Mouse (Mus musculus) urinary bladder, postnatal 25 days (tissue): ENCODE data around the gene Cd52.
A peak's percentile ranks its signal among the peaks of the same experiment; 100 is the strongest.
"Not testable (repeated sequence)": the region's sequence is repeated elsewhere in the genome, so short reads cannot be mapped to it uniquely, and the experiment has no call there.

Source experiments
- DNase-seq: peaks from one replicate; pipeline ENCODE4 v3.0.0; 2022; ENCODE audit warnings: low spot score

Gene Cd52

DNA sequence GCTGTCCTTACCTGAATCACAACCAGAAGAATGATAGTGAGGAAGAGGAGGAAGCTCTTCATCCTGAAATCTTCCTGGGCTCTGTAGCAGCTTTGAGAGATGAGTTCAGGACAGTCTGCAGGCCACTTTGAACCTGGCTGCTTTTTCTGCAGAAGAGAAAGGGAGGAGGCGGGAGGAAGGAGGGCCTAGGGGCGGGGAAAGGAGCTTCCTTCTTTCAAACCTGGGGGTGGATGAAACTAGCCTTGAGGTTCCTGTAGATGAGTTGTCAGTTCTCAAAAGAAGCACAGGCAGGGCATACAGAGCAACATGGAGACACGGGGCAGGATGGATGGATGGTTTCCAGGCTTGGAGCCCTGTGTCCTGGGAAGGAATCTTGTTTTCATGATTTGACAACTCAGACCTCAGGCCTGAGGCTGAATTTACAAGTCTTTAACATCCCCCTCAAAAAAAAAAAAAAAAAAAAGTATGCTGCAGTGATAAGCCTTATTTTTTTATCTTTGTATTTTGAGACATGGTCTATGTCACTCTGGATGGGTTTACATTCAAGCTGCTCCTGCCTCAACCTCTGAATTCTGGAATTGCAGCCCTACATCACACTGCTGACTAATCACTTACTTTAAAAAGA lies at the start of gene Cd52:
Cd52 (minus strand) TSS at position 160 of the 625 bp plus-strand sequence.
- DNase-seq, result no peak

DNA sequence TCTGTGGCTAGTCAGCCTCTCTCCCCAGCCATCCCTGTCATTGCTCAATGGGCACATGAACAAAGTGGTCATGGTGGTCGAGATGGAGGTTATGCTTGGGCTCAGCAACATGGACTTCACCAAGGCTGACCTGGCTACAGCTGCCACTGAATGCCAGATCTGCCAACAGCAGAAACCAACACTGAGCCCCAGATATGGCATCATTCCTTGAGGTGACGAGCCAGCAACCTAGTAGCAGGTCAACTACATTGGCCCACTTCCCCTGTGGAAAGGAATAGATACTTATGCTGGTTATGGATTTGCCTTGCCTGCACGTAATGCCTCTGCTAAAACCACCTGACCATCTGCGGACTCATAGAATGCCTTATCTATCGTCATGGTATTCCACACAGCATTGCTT lies 49.4 kb upstream of the Cd52 start:
- DNase-seq, result not testable (repeated sequence)

DNA sequence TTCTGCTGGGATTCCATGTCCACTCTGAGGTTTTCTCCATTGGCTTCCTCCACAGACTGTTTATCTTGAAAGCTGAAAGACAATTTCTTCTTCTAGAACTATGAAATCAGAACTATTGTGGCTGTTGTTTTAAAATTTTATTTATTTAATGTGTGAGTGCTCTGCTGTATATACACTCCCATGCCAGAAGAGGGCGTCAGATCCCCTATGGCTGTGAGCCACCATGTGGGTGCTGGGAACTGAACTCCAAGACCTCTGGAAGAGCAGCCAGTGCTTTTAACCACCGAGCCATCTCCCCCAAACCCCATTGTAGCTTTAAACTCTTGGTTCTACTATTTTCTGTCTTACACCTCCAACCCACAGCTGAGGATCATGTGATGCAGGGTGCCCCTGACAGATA lies 44.0 kb upstream of the Cd52 start:
- no peak for DNase-seq

DNA sequence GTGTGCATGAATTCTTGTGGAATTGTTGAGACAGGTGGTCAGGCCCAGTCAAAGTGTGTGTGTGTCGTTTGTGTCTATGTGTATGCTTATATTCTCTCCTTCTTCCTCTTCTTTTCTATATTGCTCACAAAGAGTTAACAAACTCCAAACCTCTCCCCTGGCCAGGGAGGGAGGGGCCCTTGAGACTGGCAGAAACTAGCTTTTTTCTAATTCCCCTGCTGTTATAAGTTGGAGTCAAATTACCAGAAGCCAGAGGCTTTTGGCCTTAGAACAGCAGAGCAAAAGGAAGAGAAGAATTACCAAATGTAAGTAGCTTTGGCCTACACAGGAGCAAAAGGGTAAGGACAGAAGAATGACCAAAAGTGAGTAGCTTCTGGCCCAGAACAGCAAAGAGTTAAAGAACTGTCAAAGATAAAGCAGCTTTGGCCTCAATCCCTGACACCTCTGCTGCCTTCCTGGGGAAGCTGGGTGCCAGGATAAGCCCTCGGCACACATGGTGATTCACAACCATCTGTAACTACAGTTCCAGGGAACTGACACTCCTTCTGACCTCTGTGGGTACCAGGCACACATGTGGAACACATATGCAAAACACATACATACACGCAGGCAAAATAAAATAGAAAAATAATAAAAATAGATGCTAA lies 41.5 kb upstream of the Cd52 start:
- DNase-seq, result no peak

DNA sequence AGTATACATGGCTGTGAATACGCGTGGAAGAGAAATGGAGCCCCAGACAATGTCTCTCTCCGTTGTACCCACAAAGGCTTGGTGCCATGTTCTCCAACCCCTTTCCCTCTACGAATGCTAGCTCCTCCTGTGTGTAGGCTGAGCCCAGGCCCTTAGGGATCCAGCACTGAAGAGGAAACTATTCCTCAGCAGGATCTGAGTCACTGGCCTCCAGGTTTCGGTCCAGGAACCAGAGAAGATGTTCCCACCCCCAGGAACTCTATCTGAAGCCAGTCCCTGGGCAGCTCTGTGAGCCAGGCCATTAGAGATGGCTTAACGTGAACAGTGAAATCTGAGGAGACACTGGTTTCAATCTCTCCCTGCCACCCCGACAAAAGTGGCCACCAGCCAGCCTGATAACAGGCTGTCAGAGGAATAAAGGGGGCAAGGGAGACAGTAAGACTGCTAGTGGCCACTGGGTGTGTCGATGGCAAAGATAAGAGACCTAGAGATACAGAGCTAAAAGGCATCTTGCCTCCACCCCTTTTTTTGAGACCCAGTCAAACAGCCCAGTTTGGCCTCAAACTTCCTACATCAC lies 37.7 kb upstream of the Cd52 start:
- no peak for DNase-seq

DNA sequence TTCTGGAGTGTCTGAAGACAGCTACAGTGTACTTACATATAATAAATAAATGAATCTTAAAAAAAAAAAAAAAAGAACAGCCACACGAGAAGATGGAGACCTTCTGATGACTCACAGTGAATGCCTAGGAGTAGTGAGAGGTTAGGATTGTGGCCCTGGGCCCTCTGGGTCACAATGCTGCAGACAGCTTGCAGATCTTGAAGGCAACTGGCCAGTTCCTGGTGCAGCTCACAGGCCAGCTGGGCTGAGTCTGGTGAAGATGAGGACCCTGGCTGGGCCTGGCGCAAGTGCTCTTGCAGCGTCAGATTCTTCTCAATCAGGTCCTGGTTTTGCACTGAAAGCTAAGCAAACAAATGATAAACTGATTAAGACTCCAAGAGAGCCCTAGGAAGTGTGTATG lies 37.2 kb upstream of the Cd52 start:
- no peak for DNase-seq

DNA sequence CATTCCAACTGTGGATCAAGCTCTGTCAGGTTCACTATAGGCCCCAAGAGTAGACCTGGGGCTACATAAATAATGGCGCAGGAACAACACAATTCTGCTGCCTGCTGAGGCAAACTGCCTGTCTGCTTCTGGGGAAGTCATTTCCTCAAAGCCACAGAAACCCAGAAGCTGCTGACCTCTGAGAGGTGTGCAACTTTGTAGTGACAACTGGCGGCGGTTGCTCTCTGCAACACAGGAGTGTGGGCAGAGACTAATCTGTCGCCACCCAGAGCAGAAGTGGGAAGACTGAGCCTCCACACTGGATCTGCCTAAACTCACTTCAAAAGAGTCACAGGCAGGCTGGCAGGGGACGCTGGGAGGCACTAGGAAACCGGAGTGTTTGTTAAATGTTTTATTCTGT lies 34.6 kb upstream of the Cd52 start:
- no peak for DNase-seq

DNA sequence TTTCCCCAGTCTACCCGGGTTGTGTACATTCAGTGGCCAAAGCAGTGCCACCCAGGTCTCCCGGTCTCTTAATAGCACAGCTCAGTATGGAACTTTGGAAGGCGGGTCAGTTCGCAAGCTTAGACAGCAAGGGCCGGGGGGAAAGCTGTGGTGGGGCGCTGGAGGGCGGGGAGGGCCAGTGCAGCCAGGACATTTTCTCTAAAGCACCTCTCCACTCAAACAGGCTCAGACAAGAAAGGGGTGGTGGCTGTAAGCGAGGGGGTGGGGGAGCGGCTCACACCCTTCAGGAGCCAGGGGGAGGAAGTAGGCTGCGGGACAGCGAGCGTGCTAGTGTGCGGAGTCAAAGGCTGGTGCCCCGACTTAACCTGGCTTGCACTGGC lies 34.1 kb upstream of the Cd52 start:
- peak; percentile 36 for DNase-seq

DNA sequence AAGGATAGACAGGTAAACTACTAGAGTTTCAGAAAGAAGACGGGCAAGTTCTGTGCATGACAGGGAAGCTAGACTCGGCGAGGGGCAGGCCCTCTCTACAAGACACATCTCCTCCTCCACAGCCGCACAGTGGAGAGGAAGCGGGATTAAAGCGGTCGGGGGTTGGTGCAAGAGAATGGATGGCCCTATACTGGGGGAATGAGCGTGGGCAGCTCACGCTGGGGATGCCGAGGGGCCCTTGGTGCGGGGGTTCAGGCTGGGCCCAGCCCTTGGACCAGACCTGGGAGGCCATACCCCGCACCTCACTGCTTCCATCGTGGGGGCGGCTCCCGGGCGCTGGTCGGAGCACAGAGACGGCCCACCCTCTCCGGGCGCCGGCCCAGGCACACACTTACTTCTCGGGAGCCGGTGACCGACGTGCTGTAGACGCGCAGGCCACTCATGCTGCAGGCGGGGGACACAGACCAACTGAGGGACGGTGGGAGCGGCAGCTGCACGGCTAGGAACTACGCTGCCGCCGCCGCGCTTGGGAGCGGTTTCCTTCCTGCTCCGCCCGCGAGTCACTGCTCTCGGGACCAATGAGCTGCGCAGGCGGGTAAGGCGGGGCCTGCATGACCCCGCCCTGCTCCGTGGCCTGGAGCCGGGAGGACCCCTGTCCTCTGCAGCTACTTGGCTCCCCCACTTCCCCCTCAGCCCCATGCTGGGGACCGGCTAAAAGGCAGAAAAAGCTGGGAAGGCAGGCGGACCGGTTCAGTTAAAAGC lies 33.5 kb upstream of the Cd52 start, which contains the start of gene Sh3bgrl3:
Sh3bgrl3 (minus strand) TSS at position 569 of the 762 bp plus-strand sequence.
- DNase-seq, result peak; percentile 84

DNA sequence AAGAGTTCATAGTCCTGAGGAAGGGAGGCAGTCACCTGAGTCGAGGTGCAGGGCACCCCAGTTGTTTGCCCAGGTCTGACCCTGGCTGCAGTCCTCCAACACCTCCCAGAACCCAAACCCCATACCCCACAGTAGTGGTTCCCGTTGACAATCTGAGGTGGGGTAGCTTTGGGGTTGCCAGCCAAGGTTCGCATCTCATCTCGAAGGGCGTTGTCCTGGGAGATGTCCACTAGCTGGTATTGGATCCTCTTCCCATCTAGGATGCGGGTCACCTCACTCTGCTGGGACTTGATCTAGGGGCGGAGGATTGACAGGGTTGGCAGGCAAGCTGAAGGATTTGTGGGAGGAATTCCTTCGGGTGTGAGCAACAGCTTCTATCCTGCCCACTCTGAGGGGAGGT lies 32.9 kb upstream of the Cd52 start:
- no peak for DNase-seq

DNA sequence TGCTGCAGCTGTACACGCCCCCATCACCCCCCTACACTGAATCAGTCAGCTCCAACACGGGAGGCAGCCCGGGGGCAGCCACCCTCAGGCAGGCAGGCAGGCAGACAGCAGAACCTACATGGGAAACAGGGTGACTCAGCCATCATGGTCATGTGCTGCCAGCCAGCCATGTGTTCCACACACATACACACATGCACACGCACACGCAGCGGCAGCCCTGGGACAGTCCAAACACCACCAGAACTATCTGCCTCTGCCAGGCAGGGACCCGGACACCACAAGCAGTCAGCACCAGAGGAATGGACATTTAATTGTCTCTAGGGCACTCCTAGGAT lies 32.2 kb upstream of the Cd52 start:
- no peak for DNase-seq

DNA sequence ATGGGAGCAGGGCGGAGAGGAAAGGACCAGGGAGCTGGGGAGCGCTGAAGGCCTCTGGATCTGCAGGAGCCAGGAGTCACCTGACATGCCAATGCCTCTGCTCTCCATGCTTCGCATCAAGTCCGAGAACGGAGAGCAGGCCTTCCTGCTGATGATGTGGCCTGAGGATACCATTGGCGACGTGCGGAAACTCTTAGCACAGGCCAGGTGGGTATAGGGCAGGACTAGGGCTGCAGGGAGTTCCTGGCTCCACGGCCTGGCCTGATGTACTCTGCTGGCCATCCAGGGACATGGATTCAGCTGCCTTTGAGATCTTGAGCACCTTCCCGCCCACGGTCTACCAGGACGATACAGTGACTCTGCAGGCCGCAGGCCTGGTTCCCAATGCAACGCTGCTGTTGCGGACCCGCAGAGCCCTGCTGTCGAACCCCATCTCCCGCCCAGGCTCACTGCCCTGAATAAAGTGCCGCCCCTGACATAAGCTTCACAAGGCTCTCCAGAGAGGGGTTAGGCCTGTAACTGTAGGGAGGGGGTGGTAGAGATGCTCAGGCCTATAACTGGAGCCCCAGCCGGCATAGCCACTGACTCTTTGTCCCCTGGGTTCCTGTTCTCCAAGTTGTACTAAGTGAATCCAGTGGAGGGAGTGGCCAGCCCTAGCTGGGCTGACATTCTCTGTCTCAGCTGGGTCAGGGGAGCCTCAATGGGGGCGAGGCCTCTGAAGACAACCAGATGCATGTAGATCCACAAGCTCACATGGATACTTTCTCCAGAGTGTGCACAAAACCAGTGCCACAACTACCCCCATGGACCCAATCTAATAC lies 31.6 kb upstream of the Cd52 start:
- no peak for DNase-seq

DNA sequence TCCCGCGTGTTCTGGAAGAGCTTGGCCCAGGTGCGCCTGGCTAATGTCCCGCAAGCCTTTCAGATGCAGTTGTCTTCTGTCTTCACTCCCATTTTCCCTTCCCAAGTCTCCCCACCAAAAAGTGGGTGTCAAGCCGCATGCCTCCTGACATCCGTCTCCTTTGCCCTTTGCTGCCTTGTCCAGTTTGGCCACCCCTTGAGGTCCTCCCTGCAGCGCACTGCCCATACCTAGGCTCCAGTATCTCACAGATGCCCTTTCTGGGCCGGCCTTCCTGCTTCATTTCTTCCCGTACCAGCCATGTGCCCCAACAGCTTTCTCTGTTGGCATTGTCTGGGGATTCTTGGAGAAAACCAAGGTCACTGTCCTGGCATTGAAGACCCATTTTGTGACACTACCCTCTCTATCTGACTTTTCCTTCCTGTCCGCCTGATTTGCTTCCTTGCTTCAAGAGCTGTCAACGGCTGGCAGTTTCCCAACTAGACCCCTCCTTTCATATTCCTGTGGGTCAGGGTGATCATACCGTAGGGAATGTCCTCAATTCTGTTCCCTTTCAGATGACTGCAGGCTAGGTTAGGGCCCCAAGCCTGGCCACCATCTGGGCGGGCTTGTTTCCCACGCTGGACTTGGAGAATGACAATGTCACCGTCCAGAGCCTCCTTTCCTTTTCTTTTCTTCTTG lies 30.6 kb upstream of the Cd52 start:
- no peak for DNase-seq

DNA sequence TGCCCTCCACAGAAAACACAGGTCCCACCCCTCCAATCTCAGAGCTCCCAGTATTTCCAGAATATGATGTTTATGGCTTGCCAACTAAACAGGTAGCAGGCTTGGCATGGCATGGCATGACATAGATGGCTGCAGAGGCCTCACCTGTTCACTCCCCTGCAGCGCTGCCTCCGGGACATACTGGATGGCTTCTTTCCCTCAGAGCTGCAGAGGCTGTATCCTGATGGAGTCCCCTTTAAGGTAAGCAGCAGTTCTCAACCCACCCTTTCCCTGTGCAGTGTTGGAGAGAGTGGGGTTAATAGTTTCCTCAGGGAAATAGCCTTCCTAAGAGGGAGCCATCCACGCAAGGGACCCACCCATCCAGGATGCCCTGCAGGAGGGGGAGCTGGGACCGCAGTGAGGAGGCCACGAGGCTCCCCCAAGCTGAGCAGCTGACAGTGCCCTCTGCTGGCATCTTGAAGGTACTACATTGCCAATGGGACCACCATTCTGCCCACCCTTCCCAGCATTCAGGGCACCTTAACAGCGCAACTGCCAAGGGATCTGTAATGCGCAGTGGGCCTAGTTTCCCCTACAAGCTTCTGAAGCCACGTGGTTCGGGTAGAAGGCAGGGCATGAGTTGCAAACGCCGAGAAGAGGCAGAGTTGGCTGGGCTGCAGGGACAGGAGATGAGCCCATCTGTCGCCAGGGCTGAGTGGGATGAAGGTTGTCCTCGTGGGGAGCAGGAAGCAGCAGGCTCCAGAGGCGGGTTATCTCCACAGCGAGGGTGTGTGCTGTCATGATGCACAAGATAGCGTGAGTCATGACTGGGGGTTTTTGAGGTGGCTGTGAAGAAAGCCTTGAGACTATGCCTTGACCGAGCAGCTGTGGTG lies 29.0 kb upstream of the Cd52 start:
- no peak for DNase-seq

DNA sequence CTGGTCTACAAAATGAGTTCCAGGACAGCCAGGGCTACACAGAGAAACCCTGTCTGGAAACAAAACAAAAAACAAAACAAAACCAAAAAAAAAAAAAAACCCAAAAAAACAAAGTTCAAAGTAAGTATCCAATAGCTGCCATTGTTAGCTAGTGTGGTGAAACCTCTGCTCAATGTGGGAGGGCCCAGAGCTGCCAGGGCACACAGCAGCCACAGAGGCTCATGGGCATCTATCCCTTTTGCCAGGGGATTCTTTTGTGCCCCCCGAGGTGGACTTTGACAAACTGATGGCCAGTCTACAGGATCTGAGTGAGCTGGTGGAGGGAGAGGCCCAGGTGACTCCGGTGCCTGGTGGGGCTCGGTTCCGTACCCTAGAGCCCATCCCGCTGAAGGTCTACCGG lies 28.3 kb upstream of the Cd52 start:
- no peak for DNase-seq

DNA sequence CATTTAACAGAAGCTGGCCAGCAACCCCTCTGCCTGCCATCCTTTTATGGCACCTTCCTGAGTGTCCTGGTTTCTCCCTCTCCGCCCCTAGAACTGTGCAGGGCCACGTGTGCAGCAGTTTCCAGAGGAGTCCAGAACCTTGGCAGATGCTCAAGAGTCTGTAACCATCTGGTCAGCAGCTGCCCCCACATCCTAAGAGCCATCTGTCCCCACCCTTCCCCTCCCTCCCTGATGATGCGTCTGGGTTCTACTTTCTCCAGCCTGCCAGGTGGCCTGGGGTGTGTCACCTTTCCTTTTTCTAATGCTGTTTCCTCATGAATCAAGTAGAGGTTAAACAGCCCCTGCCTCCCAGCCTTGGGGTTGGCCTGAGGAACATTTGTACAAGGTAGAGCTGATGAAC lies 27.4 kb upstream of the Cd52 start:
- no peak for DNase-seq

DNA sequence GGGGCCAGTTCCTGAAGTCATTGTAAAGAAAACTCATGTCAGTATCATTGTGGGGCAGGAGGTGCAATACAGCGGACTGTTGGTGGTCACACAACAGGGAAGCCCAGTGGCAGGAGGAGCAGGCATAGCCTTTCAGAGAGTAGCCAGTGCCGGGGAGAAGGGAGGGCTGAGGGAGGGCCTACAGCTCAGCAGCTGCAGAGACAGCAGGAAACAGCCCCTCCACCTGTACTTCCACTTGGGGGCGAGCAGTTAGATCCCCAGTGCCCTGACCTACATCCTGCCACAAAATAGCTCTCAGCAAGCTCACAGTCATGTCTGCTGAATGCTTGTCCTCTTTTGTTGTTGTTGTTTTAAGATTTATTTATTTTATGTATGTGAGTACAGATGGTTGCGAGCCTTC lies 26.7 kb upstream of the Cd52 start:
- DNase-seq, result no peak

DNA sequence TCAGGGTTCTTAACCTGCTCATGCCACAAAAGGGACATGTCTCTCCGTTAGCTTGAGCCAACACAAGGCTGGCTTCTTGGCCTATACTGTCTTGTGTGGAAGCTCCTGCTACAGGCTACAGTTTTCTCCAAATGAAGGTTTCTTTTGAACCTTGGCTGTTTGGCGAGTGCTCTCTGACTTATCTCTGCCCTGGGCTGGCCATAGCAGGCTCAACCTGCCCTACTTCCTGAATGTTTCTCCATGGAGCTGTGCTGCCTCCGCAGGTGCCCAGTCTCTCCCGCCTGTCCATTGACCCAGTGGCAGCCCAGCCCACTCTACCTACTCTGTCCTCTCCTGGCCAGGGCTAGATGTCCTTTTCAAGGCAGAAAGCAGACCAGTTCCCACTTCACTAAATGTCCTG lies 26.0 kb upstream of the Cd52 start:
- DNase-seq, result no peak

DNA sequence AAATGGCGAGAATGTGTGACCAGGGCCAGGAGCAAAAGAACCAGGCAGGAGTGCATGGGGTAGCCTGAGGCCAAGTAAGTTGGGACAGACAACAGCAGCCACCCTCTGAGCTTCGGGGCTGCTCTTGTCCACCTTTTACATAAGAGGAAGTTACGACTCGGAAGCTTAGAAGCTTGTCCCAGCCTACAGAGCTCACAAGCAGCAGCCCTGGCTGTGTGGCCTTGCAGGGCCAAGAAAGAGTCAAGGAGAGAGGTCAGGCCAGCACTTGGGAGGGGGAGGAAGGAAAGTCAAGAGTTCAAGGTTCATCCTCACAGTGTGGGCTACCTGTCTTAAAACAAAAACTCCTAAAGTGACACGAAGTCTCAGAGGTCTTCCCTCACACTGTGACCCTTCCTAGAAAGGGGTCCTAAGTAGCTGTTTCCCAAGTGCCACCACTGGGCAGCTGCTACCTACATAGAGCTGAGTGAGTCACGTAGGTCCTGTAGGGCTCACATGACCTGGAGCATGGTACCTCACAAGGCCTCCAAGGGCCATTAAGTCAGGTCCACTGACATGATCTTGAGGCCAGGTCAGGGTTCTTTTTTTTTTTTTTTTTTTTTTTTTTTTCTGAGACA lies 25.4 kb upstream of the Cd52 start:
- DNase-seq, result no peak

DNA sequence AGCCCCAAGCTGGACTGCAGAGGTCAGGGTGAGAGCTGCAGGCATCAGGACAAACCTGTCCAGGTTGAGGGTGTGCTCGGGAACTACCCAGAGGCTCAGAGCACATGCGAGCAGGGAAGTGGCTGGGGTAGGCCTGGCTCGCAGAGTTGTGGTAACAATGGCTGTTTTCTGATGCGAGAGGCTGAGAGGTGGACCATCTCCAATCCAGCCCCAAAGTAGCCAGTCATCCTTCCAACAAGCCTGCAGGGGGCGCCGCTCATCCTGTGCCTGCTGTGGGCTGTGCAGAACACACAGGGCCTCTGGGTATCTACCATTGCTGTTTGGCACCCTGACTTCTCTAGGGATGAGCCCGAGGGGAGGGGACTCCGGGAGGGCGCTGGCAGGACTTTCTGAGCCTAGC lies 24.8 kb upstream of the Cd52 start:
- DNase-seq, result no peak
